Mouse (Mus musculus): ENCODE measurements around the gene Mynn. TPM values are rescaled to one million over a fixed set of nuclear protein-coding genes. Genes with fewer than 3 reads are reported as not detected.

Gene Mynn
- total RNA-seq, 4 experiments from 2014 or later = 12.5 to 23.4 (median 19.9) TPM

DNA sequence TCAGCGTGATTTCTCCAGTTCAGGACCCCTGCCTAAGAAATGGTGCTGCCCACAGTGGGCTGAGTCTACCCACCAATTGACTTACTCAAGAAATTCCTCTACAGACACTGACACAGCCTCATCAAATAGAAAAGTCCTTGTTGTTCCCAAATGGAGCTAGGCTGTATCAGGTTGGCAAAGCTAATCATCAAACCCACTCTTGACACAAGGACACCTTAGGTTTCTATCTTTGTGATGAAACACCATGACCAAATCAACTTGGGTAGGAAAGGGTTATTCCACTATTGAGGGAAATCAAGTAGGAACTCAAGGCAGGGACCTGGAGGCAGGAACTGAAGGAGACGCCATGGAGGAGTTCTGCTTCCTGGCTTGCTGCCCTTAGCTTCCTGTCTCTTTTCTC lies 42.3 kb downstream of the Mynn start, which contains the start of gene Lrriq4:
Gene Lrriq4, plus strand, starts transcription at position 301 of the 400 bp plus-strand sequence.
- no peak for DNase-seq (ENCODE audit: low spot score in 2 of 2)

DNA sequence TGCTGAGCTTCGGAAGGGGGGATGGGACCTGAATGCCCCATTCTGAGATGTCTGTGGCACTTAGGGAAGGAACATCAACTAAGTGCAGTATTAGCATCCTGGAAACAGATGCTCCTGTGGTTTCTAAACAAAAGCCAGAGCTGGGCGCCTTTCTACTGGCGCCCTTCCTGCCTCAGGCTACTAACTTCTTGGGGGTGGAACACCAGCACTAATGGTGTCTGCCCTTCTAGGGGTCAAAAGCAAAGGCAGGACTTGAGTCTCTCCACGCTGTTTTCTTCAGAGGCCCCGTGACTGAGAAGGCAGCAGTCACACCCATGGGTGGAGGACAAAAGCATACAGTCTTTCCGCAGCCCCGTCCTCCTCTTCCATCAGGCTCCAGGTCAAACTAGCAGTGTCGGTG lies 44.9 kb downstream of the Mynn start:
- DNase-seq (ENCODE audit: low spot score in 2 of 2) = no peak

DNA sequence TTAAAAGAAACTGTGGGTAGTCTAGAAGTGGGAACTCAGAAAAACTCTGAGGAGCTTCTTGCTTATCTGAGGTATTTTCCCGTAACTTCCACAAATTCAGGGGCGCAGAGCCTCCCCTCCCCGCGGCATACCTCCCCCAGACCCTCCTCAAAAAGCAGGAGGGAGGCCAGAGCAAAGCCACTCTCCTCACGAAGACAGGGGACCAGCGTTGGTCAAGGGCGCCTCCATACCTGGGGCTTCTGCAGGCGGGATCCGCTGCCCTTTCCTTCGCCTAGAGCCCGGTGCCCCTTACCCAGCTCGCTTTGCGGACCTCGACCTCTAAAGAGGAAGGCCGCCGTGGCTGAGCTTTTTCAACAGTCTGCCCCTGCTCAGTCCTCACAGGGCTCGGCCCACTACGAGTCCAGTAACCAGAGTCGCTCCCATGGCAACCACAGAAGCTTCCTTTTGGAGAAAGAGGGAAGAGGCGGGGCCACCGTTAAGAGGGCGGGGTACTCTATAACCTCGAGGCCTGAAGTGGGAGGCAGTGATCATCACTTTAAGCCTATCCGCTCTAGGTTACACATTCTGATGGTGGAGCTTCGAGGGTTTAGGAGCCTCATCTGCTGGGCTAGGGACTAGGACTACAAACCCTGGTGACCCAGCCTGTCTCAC lies 45.7 kb downstream of the Mynn start, which contains the start of gene Lrrc34:
Gene Lrrc34, minus strand, starts transcription at position 430 of the 651 bp plus-strand sequence.
- DNase-seq (ENCODE audit: low spot score in 2 of 2) = no peak

DNA sequence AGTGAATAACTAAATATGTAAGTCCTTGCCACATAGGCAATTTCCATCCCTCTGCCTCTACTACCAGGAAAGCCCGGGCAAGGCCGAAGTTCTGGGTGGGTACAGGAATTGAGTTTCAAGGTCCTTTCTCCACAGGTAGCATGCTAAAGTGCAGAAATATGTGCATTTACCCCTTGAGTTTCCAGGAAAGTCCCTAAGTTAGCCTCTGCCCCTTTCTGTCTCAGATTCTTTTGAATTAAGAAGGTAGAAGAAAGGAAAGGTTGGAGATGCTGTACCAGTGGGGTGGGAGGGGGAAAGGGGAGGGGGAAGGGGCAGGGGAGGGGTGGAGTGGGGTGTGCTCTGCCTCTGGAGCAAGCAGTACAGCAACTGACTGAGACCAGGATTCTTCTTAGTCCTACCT lies 46.6 kb downstream of the Mynn start:
- no peak for DNase-seq (ENCODE audit: low spot score in 2 of 2)

DNA sequence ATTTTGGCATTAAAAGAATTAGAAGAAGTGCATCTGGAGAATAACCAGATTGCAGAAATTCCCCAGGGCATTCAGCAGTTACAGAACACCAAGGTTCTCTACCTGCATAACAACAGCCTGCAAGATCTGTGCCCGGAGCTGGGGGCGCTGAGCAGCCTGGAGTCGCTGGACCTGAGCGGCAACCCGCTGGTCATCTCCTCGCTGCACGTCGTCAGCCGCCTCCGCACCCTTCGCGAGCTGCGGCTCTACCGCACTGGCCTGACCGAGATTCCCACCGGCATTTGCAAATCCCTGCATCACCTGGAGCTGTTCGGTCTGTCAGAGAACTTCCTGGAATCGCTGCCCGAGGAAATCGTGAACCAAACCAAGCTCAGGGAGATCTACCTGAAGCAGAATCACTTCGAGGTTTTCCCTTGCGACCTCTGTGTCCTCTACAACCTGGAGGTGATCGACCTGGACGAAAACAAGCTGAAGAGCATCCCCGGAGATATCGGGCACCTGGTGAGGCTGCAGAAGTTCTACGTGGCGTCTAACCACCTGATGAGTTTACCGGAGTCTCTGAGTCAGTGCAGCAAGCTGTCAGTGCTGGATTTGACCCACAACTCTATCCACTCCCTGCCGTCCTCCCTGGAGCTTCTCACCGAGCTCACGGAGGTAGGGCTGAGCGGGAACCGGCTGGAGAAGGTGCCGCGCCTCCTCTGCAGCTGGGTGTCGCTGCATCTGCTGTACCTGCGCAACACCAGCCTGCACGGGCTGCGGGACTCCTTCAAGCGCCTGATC lies 48.4 kb downstream of the Mynn start:
- no peak for DNase-seq (ENCODE audit: low spot score in 2 of 2)

DNA sequence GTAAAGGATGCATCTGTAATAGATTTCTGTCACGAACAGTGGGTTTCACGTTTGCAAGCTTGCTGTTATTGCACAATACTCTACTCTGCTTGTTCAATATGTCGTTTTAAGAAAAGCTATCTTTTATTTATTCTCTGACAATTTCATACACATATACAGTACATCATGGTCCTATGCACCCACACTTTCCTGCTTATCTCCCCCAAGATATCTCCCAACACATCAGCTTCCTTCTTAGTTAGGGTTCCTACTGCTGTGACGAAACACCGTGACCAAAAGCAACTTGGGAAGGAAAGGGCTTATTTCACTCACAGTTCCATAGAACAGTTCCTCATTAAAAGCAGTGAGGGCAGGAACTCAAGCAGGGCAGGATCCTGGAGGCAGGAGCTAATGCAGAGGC lies 54.1 kb downstream of the Mynn start:
- no peak for DNase-seq (ENCODE audit: low spot score in 2 of 2)

DNA sequence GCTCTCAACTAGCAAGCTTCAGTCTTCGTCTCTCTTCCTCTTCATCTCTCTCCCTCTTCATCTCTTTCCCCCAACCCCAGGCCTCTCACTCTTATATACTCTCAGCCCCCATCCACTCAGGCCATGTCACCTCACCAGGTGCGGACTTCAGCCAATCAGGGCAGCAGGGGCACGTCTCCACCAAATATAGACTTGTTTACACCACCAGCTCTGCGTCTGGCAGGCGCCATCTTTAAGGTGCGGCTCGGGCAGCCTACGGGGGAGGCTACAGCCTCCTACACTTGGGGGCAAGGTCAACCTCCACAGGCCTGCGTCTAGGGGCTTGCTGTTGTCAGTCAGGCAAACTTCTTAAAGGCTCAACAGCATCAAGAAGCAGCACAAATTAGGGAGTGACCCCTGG lies 56.6 kb downstream of the Mynn start:
- DNase-seq (ENCODE audit: low spot score in 2 of 2) = no peak

Other genes starting within 250 kb of the Mynn start
- 1 to 10 TPM; 2.2 to 5.5 (median 4.5) TPM for gene Mecom, start 54.1 kb upstream of the Mynn start, total RNA-seq (2022)
- 1 to 10 TPM in 3 of 4 experiments, under 1 TPM in 1; 0.86 to 1.5 (median 1.1) TPM for gene Actrt3, start 2.1 kb upstream of the Mynn start, total RNA-seq (2022)
- gene Lrriq4, start 42.4 kb downstream of the Mynn start, total RNA-seq (2022) = not detected
- under 1 TPM in 1 of 4 experiments, not detected in 3; 0.38 TPM for gene Lrrc34, start 45.8 kb downstream of the Mynn start, total RNA-seq (2022)
- under 1 TPM in 1 of 4 experiments, not detected in 3; 0.31 TPM for gene Lrrc31, start 97.8 kb downstream of the Mynn start, total RNA-seq (2022)
- gene Samd7, start 144.2 kb downstream of the Mynn start, total RNA-seq (2022) = not detected
- 100 to 1,000 TPM in 1 of 4 experiments, 10 to 100 TPM in 3; 90.6 to 104 (median 95.9) TPM for gene Sec62, start 190.8 kb downstream of the Mynn start, total RNA-seq (2022)

Measured in layer of hippocampus, adult 8-10 months (tissue).